Mouse (Mus musculus) embryonic facial prominence, embryonic 13.5 days (tissue): ENCODE results near the gene Dnah10. TPM values are rescaled to one million over a fixed set of nuclear protein-coding genes. Genes with fewer than 3 reads are reported as not detected.

ENCODE experiments used
- ATAC-seq: fragments of 200-750 bp; cut with Nextera tagmentation; 2 replicates; pipeline ENCODE4 v1.8.0; 2017; ENCODE audit warnings: low read depth; ENCODE audit not compliant: insufficient number of reproducible peaks, insufficient read depth, low FRiP score, low TSS enrichment
- H3K27ac ChIP-seq: fragments of 300-500 bp; sonication (generic); 2 replicates; pipeline ENCODE4 v1.5.1; 2015; ENCODE audit warnings: moderate library complexity, mild to moderate bottlenecking, inconsistent platforms
- H3K27me3 ChIP-seq: fragments of 300-500 bp; sonication (generic); 2 replicates; pipeline ENCODE4 v1.6.1; 2015; ENCODE audit warnings: mild to moderate bottlenecking, inconsistent platforms
- H3K36me3 ChIP-seq: fragments of 300-500 bp; sonication (generic); 2 replicates; pipeline ENCODE4 v1.6.1; 2015; ENCODE audit warnings: mild to moderate bottlenecking, inconsistent platforms
- H3K4me1 ChIP-seq: fragments of 300-500 bp; sonication (generic); 2 replicates; pipeline ENCODE4 v1.6.1; 2015; ENCODE audit warnings: inconsistent platforms
- H3K4me2 ChIP-seq: fragments of 300-500 bp; sonication (generic); 2 replicates; pipeline ENCODE4 v1.6.1; 2015; ENCODE audit warnings: moderate library complexity, mild to moderate bottlenecking, inconsistent platforms
- H3K4me3 ChIP-seq: fragments of 300-500 bp; sonication (generic); 2 replicates; pipeline ENCODE4 v1.5.1; 2015; ENCODE audit warnings: mild to moderate bottlenecking, inconsistent platforms
- H3K9ac ChIP-seq: fragments of 300-500 bp; sonication (generic); 2 replicates; pipeline ENCODE4 v1.6.1; 2015; ENCODE audit warnings: mild to moderate bottlenecking, inconsistent platforms
- H3K9me3 ChIP-seq: fragments of 300-500 bp; sonication (generic); 2 replicates; pipeline ENCODE4 v1.6.1; 2016; ENCODE audit warnings: inconsistent platforms
- WGBS: fragments of 180-500 bp; shearing (Covaris S2); methylation state at CpG from one replicate; pipeline ENCODE4 v1.1.7; 2015; ENCODE audit warnings: mixed read lengths; 5-methylcytosine and 5-hydroxymethylcytosine counted together
- polyA plus RNA-seq: library from polyadenylated mRNA; unstranded; fragments of >200 nt; fragmentation: Nextera tagmentation; extraction: Ambion mirVana; gene quantifications from 2 replicates; pipeline ENCODE4 v1.2.1, GENCODE M21; 2015

The Dnah10 gene
- 0.06 and 0.32 TPM in 2 replicates for polyA plus RNA-seq

DNA sequence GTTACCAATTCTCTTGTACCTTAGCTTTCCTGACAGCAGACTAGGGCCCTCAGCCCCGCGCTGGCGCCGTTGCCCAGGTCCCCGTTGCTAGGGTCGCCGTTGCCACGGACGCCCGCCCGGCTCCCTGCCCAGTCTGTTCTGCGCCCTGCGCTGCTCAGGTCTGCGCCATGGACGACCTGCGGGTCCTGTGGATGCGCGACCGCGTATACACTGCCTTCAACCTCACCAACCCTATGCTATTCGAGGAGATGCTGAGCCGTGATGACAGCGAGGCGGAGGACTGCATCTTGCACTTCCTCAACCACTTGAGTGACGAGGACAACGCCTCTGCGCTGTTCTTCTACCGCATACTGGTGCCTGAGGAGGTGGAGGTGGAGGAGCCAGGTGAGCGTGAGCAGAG is at the start of gene Dnah10:
Gene Dnah10, plus strand, starts transcription at position 89 of the 400 bp plus-strand sequence.
- Histone ChIP-seq H3K36me3 (peaks cover 40% of the 10 kb centered on the region), H3K4me2 (peak within 1 kb of the TSS; percentile 37), H3K4me3 (no peak within 1 kb of the TSS), H3K9me3 (no peaks in the 10 kb centered on the region), H3K27me3 (no peaks in the 10 kb centered on the region), H3K9ac (peak within 1 kb of the TSS; percentile 40; the same call in 1 of the 2 replicates), H3K27ac (no peak within 1 kb of the TSS), H3K4me1 (peaks cover 11% of the 10 kb centered on the region; the same call in 1 of the 2 replicates)
- 11% methylated on average over 29 of the region's 29 CpGs for WGBS
- ATAC-seq, result no peak

GRCm38 (mm10) chr5:124713741-124714140 is 11.1 kb upstream of the Dnah10 start:
- ATAC-seq, result no peak
- H3K27me3 ChIP-seq, result no peaks in the 10 kb centered on the region
- H3K36me3 ChIP-seq, result peaks cover 83% of the 10 kb centered on the region
- 88% methylated on average over 5 of the region's 5 CpGs for WGBS
- no peak overlapping the region for H3K9ac ChIP-seq
- no peaks in the 10 kb centered on the region for H3K9me3 ChIP-seq
- H3K4me2 ChIP-seq, result no peak overlapping the region
- no peak overlapping the region for H3K4me3 ChIP-seq
- no peak overlapping the region for H3K27ac ChIP-seq
- no peaks in the 10 kb centered on the region for H3K4me1 ChIP-seq

DNA sequence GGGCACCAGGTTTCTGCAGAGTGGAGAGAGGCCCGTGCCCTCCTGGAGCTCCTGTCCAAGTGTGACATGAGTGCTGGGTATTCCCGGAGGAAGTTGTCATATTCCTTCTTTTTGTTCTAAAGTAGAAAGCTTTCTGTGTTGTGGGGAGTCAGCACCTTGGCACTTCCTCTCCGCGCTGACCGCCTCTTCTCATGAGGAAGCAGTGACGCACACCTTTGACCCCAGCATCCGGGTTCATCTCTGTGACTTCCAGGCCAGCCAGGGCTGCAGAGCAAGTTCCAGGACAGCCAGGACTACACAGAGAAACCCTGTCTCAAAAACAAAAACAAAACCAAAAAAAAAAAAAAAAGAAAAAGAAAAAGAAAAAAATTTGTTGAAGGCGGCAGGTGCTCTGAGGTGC is 9.8 kb upstream of the Dnah10 start:
- no peak overlapping the region for H3K9ac ChIP-seq
- no peaks in the 10 kb centered on the region for H3K27me3 ChIP-seq
- peaks cover 97% of the 10 kb centered on the region for H3K36me3 ChIP-seq

GRCm38 (mm10) chr5:124717969-124718368 is 6.9 kb upstream of the Dnah10 start:
- Histone ChIP-seq H3K9ac (no peak overlapping the region), H3K27me3 (no peaks in the 10 kb centered on the region), H3K36me3 (peaks cover 98% of the 10 kb centered on the region), H3K9me3 (no peaks in the 10 kb centered on the region), H3K27ac (no peak overlapping the region), H3K4me3 (no peak overlapping the region), H3K4me2 (no peak overlapping the region), H3K4me1 (no peaks in the 10 kb centered on the region)
- WGBS, result 94% methylated on average over 11 of the region's 11 CpGs
- no peak for ATAC-seq

More for the DNA sequence above, 9.8 kb upstream of the Dnah10 start:
- no peak overlapping the region for H3K4me2 ChIP-seq
- no peaks in the 10 kb centered on the region for H3K4me1 ChIP-seq
- H3K9me3 ChIP-seq, result no peaks in the 10 kb centered on the region
- no peak overlapping the region for H3K27ac ChIP-seq
- 85% methylated on average over 8 of the region's 8 CpGs for WGBS
- ATAC-seq, result no peak
- no peak overlapping the region for H3K4me3 ChIP-seq

DNA sequence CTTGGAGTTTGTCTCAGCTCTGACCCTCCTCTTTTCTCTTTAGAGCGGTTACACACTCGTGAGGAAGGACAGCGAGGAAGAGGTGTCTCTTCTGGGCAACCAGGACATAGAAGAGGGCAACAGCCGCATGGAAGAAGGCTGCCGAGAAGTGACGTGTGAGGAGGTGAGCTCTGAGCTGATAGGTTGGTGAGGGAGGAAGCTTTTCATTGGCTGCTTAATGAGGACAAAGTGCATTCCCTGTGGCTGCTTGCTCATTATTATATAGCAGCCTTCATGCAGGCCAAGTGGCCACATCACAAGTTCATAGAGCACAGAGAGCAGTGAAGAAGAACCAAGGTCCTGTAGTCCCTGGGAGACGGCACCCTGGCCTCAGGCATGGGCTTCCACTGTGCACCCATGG is 6.5 kb upstream of the Dnah10 start:
- H3K4me2 ChIP-seq, result no peak overlapping the region
- no peak for ATAC-seq
- no peak overlapping the region for H3K27ac ChIP-seq
- H3K4me1 ChIP-seq, result no peaks in the 10 kb centered on the region
- H3K9ac ChIP-seq, result no peak overlapping the region
- 93% methylated on average over 7 of the region's 7 CpGs for WGBS
- peaks cover 97% of the 10 kb centered on the region for H3K36me3 ChIP-seq
- no peak overlapping the region for H3K4me3 ChIP-seq
- H3K9me3 ChIP-seq, result no peaks in the 10 kb centered on the region
- no peaks in the 10 kb centered on the region for H3K27me3 ChIP-seq

- H3K9ac ChIP-seq, result no peak overlapping the region
- peaks cover 8% of the 10 kb centered on the region; the same call in 1 of the 2 replicates for H3K4me1 ChIP-seq
- no peak overlapping the region for H3K4me2 ChIP-seq
- H3K27ac ChIP-seq, result no peak overlapping the region
- no peaks in the 10 kb centered on the region for H3K9me3 ChIP-seq
- H3K4me3 ChIP-seq, result no peak overlapping the region
- no peaks in the 10 kb centered on the region for H3K27me3 ChIP-seq
- H3K36me3 ChIP-seq, result peaks cover 59% of the 10 kb centered on the region
- 89% methylated on average over 6 of the region's 6 CpGs for WGBS
- ATAC-seq, result no peak
Observed at GRCm38 (mm10) chr5:124723125-124723524, 1.8 kb upstream of the Dnah10 start.

GRCm38 (mm10) chr5:124729662-124730206 is 4.8 kb downstream of the Dnah10 start:
- peak overlapping the region; percentile 49; the same call in 1 of the 2 replicates for H3K9ac ChIP-seq
- 0 out of 2 replicates have a peak, but pooled peaks cover 2% of the 10 kb centered on the region for H3K27me3 ChIP-seq
- H3K4me2 ChIP-seq, result peak overlapping the region; percentile 54
- H3K9me3 ChIP-seq, result no peaks in the 10 kb centered on the region
- peak overlapping the region; percentile 32 for H3K4me3 ChIP-seq
- no peak overlapping the region for H3K27ac ChIP-seq
- 10% methylated on average over 20 of the region's 21 CpGs for WGBS
- ATAC-seq, result no peak; the same call in 1 of the 2 replicates
- H3K36me3 ChIP-seq, result no peaks in the 10 kb centered on the region
- H3K4me1 ChIP-seq, result peaks cover 8% of the 10 kb centered on the region; the same call in 1 of the 2 replicates

GRCm38 (mm10) chr5:124733961-124734360 is 9.1 kb downstream of the Dnah10 start:
- 86% methylated on average over 12 of the region's 12 CpGs for WGBS
- no peak overlapping the region for H3K4me3 ChIP-seq
- H3K36me3 ChIP-seq, result no peaks in the 10 kb centered on the region
- H3K4me1 ChIP-seq, result 0 out of 2 replicates have a peak, but pooled peaks cover 3% of the 10 kb centered on the region
- no peak for ATAC-seq
- H3K9me3 ChIP-seq, result no peaks in the 10 kb centered on the region
- H3K27me3 ChIP-seq, result 0 out of 2 replicates have a peak, but pooled peaks cover 2% of the 10 kb centered on the region
- H3K4me2 ChIP-seq, result no peak overlapping the region
- no peak overlapping the region for H3K27ac ChIP-seq
- no peak overlapping the region for H3K9ac ChIP-seq

- no peak for ATAC-seq
- H3K27me3 ChIP-seq, result no peaks in the 10 kb centered on the region
- H3K4me3 ChIP-seq, result no peak overlapping the region
- no peak overlapping the region for H3K4me2 ChIP-seq
- no peak overlapping the region for H3K27ac ChIP-seq
- no peaks in the 10 kb centered on the region for H3K36me3 ChIP-seq
- H3K9me3 ChIP-seq, result no peaks in the 10 kb centered on the region
- no peaks in the 10 kb centered on the region for H3K4me1 ChIP-seq
- no peak overlapping the region for H3K9ac ChIP-seq
- WGBS, result 96% methylated on average over 21 of the region's 21 CpGs
Observed at GRCm38 (mm10) chr5:124741898-124742599, 17.2 kb downstream of the Dnah10 start.

GRCm38 (mm10) chr5:124743841-124744240 is 19.0 kb downstream of the Dnah10 start:
- ATAC-seq, result no peak
- no peak overlapping the region for H3K9ac ChIP-seq
- no peak overlapping the region for H3K27ac ChIP-seq
- H3K4me1 ChIP-seq, result no peaks in the 10 kb centered on the region
- H3K4me2 ChIP-seq, result no peak overlapping the region
- H3K4me3 ChIP-seq, result no peak overlapping the region
- no peaks in the 10 kb centered on the region for H3K36me3 ChIP-seq
- H3K9me3 ChIP-seq, result no peaks in the 10 kb centered on the region
- H3K27me3 ChIP-seq, result no peaks in the 10 kb centered on the region
- 88% methylated on average over 3 of the region's 3 CpGs for WGBS

GRCm38 (mm10) chr5:124746220-124746619 is 21.3 kb downstream of the Dnah10 start:
- WGBS, result 92% methylated on average over 15 of the region's 15 CpGs
- Histone ChIP-seq H3K36me3 (no peaks in the 10 kb centered on the region), H3K9ac (no peak overlapping the region), H3K4me1 (no peaks in the 10 kb centered on the region), H3K27ac (no peak overlapping the region), H3K4me3 (no peak overlapping the region), H3K9me3 (no peaks in the 10 kb centered on the region), H3K27me3 (no peaks in the 10 kb centered on the region), H3K4me2 (no peak overlapping the region)
- ATAC-seq, result no peak

GRCm38 (mm10) chr5:124748296-124748695 is 23.4 kb downstream of the Dnah10 start:
- no peaks in the 10 kb centered on the region for H3K36me3 ChIP-seq
- H3K4me2 ChIP-seq, result no peak overlapping the region
- H3K9me3 ChIP-seq, result no peaks in the 10 kb centered on the region
- H3K4me1 ChIP-seq, result no peaks in the 10 kb centered on the region
- no peaks in the 10 kb centered on the region for H3K27me3 ChIP-seq
- 86% methylated on average over 18 of the region's 18 CpGs for WGBS
- no peak overlapping the region for H3K27ac ChIP-seq
- ATAC-seq, result no peak
- H3K4me3 ChIP-seq, result no peak overlapping the region
- no peak overlapping the region for H3K9ac ChIP-seq
